Mouse (Mus musculus) heart, postnatal 36 days (tissue): ENCODE data around the gene Gm17428. TPM values are rescaled to one million over a fixed set of nuclear protein-coding genes. Genes with fewer than 3 reads are reported as not detected.
"Not testable (repeated sequence)": the region's sequence is repeated elsewhere in the genome, so short reads cannot be mapped to it uniquely, and the experiment has no call there.

Source experiments
- DNase-seq, 2 experiments: peaks; one replicate each; pipeline ENCODE4 v3.0.0; 2021 to 2022
- intact Hi-C: fragments of 180-260 bp; cut with DNase I; formaldehyde crosslinking; loops from one replicate; pipeline ENCODE4 v1.15.1; 2025
- total RNA-seq, 2 experiments: library from RNA; stranded (reverse); gene quantifications; 2 replicates each; pipeline ENCODE4 v1.2.3; 2021

Gm17428 gene
- total RNA-seq, 2 experiments from 2014 or later, result not detected

DNA sequence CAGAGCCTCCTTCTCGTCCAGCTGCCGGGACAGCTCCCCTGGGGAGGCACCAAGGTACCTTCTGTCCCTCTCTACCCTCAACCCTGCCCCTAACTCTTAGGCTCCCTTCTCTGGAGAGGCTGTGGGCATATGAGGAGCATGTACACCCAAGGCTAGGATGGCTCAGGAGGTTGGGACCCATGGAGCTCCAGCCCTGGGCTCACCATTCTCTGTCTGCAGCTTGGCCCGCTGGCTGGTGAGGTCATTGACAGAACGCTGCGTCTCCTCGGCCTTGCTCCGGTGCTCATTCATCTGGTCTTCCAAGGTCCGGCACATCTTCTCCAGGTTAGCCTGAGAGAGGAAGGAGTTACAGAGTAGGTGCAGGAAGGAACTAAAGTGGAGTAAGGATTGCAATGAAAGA, 1.9 kb downstream of the Gm17428 start:
- no peak for DNase-seq
- intact Hi-C loops, result no loop called here

DNA sequence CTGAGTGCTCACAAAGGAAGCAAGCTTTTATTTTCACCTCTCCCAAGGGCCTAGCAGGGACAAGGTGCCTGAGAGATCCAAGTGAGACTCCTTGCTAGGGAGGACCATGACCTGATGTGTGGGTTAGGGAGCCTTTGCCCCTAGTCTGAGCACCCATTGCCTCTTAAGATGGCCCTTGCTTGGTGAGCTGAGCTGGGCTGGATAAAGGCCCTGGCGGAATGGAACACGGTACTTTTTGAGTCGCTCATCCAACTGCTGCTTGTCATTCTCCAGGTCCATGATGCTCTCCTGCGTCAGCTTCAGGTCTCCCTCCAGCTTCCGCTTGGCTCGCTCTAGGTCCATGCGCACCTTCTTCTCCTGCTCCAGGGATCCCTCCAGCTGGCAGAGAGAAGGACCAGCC, 5.2 kb downstream of the Gm17428 start:
- intact Hi-C loops, result no loop called here
- DNase-seq, result no peak

DNA sequence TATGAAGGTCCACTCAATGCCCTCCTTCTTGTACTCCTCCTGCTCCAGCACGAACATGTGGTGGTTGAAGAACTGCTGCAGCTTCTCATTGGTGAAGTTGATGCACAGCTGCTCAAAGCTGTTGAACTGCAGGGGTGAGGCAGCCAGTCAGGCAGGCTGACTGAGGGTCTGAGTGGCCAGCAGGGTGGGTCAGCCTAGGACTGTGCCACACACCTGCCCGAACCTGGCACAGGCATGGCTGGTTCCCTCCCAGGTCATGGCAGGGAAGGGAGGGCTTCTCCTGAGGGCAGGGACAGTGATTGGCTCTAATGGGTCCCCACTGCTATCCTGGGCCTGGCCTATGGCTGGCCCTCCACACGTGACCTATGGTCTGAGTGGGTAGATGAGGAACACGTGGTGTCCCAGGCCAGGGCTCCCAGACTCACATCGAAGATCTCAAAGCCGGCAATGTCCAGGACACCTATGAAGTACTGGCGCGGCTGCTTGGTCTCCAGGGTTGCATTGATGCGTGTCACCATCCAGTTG, 11.7 kb downstream of the Gm17428 start:
- DNase-seq, intact Hi-C loops: not testable (repeated sequence)

DNA sequence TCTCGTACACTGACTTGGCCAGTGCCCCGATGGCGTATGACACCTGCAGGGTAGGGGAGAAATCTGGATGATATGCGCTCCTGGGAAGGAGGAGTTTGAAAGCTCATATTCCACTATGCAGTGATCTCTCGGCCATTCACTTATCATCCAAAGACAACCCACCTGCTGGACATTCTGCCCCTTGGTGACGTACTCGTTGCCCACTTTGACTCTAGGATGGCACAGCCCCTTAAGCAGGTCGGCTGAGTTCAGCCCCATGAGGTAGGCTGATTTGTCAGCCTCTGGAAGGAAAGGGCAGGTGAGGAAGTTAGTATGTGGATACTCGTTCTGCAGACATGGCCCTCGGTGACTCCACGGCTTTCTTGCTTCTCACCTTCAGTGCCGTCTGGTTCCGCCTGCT, 12.1 kb downstream of the Gm17428 start:
- intact Hi-C loops, result no loop called here
- DNase-seq, result no peak

DNA sequence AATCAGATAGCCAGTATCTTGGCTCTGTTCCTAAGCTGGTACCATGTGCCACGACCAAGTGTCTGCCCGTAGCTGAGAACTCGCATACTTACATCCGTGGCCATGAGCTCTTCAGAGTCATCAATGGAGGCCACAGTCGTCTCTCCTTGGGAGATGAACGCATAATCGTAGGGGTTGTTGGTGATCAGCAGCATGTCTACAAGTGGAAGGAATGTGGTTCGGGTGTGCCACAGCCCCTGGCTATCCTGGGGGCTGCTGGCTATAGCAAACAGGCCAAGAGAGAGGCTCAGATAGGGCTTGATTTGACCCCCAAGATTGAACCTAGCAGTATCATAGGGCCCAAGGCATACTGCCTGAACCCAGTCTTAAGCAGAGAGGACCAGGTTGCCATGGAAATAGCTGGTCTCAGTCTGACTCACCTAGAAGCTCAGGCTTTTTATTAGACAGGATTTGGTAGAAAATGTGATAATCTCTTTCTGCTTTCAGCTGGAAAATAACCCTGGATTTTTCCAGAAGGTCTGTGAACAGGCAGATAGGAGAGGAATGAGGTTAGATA, 13.2 kb downstream of the Gm17428 start:
- DNase-seq, result no peak
- intact Hi-C loops, result no loop called here

DNA sequence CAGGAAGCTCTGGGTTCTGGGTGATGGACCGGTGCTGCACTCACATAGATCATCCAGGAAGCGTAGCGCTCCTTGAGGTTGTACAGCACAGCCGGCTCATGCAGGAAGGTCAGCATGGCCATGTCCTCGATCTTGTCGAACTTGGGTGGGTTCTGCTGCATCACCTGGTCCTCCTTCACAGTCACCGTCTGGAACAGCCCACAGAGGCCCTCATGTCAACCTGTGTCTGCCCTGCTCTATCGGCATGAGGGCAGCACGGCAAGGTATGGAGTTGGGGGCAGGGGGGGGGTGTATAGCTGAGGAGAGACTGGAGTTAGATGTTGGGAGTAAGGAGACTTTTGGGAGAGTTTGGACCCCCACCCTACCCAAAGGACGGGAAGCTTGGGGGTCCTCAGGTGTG, 15.5 kb downstream of the Gm17428 start:
- intact Hi-C loops, result no loop called here
- DNase-seq, result no peak

DNA sequence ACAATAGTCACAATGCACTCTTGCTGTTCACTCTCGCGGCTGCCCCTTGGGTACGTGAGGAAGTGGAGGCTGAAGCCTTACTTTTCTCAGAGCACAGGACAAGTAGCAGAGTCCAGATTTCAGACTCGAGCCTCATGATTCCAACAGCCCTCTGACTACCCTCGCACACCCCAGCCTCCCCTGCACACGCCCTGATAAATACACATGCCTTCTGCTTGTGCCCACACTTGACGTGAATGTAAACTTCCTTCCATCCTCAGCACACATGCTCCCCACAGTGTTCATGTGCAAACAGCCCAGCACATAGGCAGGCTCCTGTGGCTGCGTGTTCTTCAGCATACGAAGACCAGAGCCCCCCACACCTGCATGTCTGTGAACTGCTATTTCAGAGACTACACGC, 16.9 kb downstream of the Gm17428 start:
- intact Hi-C loops, result no loop called here
- DNase-seq, result no peak

DNA sequence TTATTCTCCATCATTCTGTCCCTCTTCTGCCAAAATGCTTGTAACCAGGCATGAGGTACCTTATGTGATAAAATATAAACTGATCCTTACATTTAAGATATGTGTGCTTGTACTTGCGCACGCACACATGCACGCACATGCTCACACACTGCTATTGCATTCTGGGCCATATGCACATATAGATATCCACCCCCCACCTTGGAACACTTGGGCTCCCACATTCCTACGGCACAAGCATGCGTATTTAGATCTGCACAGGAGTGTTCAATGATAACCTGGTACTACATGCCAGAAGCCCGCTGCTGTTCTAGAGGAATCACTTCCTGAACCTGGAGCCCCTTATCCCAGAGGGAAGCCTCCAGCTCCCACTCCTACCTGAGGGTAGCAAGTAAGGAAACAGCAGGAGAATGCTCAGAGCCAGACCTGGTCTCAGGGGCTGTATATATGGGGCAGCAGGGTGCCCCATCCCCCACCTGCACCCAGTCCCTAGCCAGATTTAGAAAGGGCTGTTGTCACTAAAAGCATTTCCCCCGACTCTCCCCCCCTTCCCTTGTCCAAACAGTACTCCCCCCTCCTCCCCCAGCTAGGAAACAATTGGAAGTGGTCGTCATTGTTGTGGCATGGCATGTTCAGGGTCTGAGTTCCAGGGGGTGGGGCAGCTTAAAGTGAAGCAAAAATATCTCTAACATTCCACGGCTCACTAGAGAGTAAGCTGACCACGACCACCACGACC, 17.6 kb downstream of the Gm17428 start, which contains the start of gene Myh7:
Gene Myh7, minus strand, starts transcription at position 491 of the 733 bp plus-strand sequence.
- no peak for DNase-seq

DNA sequence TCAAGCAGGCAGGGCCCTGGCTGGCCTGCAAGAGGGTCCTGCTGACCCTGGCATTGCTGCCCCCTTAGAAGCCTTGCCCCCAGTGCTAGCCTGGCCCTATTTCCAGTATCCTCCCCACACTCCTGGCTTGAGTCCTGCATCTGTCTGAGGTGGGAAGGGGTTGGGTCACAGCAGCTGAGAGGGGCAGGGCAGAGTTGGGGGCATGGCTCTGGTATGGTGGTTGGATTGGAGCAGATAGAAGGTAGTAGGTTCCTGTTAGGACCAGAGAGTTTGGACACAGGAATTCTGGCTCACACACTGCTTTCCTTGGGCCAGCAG, 18.1 kb downstream of the Gm17428 start:
- intact Hi-C loops, result no loop called here
- DNase-seq, result no peak

More for the DNA sequence above, 17.6 kb downstream of the Gm17428 start, which contains the start of gene Myh7:
- intact Hi-C loops, result no loop called here

DNA sequence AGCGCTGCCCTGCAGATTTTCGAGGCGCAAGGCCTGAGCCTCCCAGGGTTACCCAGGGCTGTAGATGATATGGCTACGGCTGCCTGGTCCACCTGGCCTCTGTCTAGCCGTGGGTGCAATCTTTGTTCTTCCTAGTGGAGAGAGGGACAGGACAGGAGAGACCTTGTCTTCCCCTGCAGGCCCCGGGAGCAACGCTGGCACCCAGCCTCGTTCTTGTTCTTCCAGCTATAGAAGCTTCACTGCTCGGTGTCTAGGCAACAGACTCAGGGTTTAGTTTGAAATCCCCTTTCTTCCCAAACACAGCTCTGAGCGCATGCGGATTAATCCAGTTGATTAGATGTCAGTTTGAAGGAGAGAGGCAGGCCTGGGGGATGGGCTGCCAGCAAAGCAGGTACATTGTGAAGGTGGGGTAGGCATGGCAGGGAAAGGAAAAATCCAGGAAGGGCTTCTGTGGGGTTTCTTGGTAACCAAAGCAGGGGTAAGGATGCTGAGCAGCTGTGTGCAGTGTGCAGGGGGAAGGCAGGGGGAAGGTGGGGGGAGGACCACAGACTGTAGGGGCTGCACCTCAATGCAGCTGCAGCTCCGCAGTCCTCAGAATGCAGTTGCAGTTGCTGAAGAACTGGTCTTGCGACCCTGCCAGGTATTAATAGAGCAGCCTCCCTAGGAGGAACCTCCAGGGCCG, 18.9 kb downstream of the Gm17428 start:
- no peak for DNase-seq

DNA sequence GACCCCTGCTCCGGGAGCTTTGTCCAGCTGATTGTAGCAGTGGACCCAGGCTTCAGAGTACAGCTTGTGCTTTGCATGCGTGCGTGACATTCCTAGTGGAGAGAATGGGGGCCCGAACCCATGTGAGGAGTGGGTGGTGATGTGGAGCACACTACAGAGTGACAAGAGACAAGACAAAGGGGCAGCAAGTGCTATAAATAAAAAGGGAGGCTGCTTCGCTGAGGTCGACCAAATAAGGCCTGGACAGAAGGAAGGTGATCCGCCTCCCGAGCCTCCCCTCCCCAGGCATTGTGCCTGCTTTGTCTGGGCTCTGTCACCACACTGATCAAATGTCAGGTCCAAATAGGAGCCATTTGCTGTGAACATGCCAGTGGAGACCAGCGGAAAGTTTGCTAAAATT, 20.1 kb downstream of the Gm17428 start:
- intact Hi-C loops, result no loop called here
- no peak for DNase-seq

More for the DNA sequence above, 18.9 kb downstream of the Gm17428 start:
- intact Hi-C loops, result no loop called here

DNA sequence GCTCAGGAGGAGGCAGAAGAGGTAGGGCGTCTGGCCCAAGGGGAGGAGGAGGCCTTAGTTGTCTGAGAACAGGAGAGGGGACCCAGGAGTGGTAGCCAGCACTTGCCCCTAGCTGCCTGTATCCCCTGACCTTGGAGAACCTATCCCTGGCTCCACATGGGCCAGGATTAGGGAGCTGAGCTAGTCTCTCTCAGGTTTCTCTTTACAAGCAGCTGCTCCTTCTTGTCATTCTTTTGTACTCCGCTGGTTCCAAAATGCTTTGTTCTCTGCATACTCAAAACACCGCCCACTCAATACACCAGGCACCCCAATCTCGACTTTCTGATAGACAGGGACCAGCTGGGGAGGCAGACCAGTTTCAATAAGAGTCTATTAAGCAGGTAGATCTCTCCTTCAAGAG, 20.6 kb downstream of the Gm17428 start:
- intact Hi-C loops, result no loop called here
- no peak for DNase-seq

DNA sequence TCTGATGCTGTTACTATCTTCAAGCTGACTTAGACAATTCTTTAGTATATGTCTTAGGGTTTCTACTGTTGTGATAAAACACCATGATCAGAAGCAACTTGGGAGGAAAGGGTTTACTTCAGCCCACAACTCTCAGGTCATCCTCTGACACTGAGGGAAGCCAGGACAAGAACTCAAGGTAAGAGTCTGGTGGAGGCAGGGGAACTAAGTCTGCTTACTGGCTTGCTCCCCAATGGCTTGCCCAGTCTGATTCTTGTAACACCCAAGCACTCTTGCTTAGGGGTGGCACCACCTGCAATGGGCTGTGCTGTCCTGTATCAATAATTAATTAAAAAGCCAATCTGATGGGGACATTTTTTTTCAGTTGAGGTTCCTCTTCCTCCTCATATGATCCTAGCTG, 21.9 kb downstream of the Gm17428 start:
- intact Hi-C loops, result no loop called here
- no peak for DNase-seq

DNA sequence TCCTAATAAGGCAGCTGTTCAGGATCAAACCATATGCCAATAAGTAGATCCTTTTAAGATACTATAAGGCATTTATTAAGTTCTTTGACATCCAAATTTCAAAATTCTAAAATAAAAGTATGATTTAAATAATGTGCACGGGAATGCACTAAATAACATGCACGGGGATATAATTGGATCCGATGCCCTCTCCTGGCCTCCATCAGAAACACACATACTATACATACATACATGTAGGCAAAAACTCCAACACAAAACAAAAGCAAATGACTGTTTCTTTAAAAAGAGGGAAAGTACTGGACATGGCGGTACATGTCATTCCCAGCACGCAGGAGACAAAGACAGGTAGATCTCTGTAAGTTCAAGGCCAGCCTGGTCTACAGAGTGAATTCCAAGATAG, 23.1 kb downstream of the Gm17428 start:
- DNase-seq, intact Hi-C loops: not testable (repeated sequence)

DNA sequence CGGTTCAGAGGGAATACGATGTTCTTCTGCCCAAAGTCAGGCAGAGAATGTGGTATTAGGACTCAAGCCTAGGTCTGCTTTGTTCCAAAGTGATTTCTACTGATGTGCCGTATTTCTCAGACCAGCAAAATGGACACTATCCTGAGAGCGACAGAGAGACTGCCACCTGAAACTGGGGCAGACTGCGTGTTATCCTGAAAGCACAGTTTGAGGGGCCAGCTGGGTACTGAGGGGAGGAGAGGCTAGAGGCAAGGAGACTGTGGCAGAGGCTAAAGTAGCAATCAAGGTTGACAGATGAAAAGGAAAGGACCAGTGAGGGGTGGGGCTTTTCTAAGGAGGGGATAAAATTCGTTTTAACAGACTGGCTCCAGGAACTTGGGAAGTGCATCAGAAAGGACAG, 24.1 kb downstream of the Gm17428 start:
- intact Hi-C loops, result no loop called here
- no peak for DNase-seq

DNA sequence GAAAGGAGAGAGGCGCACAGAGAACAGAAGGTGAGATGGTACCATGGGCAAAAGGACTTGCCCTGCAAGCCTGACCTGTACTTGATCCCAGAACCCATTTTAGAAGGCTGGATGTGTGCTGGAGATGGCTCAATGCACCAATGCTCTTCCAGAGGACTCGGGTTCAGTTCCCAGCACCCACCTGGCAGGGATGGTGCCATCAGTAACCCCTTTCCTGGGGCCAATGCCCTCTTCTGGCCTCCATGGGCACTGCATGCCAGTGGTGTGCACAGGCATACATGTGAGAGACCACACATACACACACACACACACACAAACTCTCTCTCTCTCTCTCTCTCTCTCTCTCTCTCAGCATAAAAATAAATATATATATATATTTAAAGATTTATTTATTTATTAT, 24.7 kb downstream of the Gm17428 start:
- DNase-seq, result no peak
- intact Hi-C loops, result no loop called here

DNA sequence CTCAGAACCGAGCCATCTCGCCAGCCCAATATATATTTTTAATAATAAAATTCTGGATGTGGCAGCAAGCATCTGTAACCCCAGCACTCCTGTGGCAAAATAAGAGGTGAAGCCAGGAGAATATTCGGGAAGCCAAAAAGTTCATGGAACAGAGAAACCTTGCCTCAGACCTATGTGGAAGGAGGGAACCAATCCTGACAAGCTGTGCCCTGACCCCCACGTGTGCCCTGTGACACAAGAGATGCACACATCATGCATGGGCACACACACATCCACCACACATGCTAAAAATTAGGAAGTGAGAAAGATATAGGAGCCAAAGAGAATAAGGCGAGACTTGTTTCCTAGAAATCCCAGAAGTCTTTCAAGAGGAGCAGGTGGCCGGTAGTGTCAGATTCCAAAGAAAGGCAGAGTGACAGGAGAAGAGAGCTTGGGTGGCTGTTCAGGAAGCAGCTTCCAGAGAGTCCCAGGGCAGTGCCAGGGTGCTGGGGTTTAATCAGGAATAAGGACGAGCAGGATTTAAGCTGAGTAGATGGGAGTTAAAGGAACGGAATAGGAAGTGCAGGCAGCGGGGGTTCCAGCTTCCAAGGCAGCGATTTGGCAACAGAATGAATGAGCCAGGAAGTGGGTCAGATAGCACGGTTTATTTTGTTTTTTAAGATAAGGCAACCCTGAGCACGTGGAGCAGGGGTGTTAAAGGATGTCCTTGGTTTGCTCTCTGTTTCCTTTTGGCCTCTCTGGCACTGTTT, 25.4 kb downstream of the Gm17428 start:
- DNase-seq, result no peak
- intact Hi-C loops, result no loop called here

DNA sequence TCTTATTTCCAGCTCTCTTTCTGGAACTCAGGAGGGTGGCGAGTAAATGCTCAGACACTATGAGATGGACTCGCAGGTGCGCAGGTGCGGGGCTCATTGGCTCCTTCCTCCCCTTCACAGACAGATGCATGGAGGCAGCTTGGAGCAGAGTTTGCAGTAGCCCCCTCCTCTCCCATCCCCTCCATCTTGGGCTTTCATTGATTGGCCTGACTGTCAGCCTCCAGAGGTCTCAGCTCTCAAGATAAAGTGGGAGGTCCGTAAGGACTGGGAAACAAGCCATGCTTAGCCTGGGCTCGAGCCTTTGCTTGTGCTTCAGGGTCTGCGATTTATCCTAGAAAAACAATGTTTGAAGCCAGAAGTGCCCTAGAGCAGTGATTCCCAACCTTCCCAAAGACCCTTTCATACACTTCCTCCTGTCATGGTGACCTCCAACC, 26.0 kb downstream of the Gm17428 start:
- no peak for DNase-seq

DNA sequence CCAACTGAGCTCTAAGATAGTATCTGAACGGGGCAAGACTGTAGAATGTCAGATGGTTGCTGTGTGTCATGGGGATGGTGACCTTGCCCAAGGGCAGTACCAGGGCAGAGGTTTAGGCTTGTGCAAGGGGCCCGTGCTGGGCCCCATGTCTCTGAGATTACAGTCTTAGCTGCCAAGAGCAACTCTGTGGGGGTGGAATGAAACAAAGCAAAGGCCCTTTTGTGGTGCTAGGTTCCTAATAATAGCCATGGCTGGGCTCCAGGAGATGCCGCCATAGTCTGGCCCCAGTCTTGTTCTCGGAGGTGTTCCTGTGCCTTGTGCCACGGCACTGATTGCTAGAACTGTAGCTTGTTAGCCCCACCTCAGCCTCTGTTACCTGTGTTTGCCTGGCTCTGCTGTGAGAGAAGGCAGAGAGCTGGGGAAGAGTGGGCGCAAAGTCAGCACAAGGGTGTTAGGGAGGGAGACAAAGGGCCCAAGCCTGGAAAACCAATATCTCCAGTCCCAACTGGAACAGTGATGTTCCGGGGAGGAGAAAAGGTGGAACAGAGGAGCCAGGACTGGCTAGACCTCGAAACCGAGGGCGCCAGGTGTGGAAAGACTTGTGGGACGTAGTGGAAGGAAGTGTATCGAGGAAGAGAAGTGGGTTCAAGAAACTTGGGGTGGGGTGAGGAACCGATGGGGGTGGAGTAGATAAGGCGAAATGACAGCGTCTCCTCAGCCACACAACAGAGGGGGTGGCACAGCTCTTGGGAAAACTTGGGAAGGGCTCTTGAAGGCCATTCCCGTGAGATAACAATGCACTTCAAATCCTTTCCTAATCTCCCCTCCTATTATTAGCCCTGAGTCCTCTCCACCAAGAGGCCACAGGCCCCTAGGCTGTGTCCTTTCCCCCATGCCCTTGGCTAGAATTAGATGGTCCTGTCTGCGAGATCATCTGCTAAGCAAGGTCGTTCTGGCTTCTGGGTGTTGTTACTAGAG, 27.4 kb downstream of the Gm17428 start:
- intact Hi-C loops, result no loop called here
- peak; percentile 59 to 68 for DNase-seq

More for the DNA sequence above, 26.0 kb downstream of the Gm17428 start:
- intact Hi-C loops, result no loop called here

DNA sequence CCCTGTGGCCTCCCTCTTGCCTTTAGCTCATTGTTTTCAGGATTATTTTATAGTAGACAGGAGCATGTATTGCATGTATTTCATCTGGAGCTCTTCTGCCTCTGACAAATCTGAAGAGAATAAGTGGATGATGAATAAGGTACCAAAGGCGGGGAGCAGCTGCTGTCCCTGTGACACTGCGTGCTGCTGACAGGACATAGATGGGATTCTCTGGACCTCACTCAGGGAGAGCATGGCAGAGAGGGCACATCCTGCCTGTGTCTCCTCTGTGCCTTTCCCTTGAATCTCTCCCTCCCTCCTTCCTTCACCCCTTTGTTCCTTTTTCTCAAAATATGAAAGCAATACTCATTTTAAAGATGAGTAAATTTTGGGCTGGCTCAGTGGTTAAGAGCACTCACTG, 28.8 kb downstream of the Gm17428 start:
- intact Hi-C loops, result no loop called here
- DNase-seq, result no peak
